Mouse (Mus musculus) 3134 (cell line): ENCODE data around the gene Fam193a.

Source experiments
- DNase-seq: peaks from one replicate; pipeline ENCODE4 v3.0.0-alpha.2; 2011; ENCODE audit warnings: low spot score; ENCODE audit not compliant: insufficient read length; ENCODE audit errors: extremely low read depth

Gene Fam193a

DNA sequence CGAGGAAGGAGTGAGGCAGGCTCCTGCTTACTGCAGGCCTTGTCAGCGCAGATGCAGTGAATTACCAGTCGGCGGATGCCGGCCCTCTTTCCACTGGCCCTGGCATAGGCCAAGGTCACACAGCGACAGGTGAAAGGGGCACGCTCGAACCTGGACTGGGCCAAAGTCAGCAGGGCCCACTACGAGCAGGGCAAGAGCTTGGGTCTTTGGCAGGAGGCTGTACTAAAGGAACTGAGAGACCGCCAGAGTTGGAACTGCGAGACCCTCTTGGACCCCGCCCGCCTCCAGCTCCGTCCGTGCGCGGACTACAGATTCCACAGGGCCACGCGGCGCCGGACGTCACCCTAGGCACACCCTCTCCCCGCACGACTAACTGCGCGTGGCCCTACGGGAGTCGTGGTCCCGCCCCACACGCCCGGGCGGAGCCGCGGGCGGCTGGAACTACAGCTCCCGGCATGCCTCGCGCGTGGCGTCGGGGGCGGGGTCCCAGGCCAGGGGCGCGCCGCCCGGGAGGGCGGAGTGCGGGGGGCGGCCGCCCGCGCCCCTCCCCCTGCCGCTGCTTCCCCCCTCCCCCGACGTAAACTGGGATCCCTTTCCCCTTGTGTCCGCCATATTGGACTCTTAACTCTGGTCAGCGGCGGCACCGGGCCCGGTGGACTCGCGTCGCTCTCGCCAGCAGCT lies at the start of gene Fam193a:
TSS of gene Fam193a (plus strand) at position 593 of the 681 bp plus-strand sequence.
- DNase-seq = peak; percentile 91

DNA sequence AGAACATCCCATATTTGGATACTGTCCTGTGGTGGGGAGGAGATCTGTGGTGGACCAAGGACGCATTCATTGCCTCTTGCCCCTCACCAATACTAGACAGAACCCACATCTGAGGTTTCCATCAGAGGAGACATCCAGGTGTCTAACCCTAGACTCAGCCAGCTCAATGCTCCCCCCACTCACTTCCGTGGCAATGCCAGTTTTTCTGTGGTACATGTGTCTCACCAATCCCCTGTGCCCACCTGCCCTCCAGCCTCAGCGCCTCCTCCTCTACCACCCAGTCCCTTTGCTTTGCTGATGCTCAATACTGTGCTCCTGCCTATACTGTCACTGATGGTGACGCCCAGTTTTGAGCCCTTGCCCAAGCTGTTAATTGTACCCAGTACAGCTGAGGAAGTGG lies 48.5 kb upstream of the Fam193a start:
- DNase-seq = no peak

DNA sequence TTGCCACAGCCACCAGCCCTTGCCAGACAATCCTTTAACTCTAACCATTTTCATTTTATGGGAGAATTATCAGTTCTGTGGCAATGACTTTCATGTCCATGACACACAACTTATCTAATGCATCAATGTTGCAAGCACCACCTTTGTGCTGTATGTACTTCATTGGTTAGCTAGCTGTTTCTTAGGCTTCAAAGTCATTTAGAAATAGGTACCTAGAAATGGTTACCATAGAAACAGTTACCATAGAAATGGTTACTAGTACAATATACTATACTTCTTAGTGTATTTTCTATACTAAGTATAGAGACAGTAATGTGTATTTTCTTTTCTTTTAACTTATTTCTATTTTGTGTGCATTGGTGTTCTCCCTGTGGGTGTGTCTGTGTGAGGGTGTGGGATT lies 44.4 kb upstream of the Fam193a start:
- DNase-seq = no peak

DNA sequence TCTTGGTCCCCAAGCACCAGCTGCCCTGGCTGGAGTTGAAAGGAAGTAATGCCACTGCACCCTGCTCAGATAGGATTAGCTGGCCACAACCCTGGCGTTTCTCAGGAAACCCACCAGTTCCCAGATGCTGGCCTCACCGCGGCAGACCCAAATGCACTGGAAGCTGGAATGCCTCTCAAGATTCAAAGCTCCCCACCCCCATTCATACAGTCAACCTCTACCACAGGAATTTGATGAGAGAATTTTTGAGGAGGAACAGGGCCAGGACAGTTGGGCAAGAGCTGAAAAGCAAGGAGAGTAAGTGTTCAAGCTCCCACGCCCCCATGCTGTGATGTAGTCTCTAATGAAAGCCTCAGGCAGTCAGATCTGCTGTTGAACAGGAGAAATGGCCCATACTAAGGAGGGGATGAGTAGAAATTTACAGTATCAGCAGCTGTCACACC lies 43.5 kb upstream of the Fam193a start:
- DNase-seq = peak; percentile 60

DNA sequence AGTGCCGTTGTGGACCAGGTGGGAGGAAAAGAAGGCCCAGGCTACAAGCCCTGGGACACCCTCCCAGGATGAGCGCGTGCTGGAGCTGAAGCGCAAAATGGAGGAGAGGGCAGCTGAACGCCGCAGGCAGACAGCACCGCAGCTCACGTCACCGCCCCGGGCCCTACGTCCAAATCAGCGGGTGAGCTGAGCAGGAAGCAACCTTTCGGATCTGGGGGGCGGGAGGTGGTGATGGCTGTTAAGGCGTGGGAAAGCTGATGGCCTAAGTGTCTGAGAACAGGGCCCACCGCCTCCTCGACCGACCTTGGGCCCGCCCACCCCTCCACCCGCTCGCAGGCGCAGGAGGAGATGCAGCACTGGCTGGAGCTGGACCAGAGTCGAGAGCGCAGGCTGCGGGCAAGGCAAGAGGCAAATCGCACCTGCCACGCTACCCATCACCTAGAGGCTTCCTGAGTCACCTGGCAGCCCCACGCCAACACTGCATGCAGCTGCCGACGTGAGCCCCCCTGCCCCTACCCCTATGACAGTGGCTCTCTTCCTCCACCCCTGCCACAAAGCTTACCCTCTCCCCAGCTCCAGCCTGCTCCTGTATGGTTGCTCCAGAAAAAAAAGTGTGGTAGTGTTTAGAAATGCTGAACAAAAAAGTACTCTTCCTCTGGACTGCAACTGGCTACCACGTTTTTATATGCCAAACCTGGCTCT lies 42.7 kb upstream of the Fam193a start:
- no peak for DNase-seq

DNA sequence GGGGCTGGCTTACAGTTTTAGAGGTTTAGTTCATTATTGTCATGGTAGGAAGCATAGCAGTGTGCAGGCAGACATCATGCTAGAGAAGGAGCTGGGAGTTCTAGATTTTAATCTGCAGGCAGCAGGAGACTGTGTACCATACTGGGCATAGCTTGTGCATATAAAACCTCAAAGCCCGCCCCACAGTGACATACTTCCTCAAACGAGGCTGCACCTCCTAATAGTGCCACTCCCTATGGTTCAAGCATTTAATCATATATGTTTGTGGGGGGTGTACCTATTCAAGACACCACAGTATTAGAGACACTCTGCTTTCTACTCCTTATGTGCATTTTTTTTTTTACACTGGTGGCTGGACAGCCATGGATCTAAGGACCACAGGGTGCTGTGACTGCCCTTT lies 39.6 kb upstream of the Fam193a start:
- DNase-seq = no peak

DNA sequence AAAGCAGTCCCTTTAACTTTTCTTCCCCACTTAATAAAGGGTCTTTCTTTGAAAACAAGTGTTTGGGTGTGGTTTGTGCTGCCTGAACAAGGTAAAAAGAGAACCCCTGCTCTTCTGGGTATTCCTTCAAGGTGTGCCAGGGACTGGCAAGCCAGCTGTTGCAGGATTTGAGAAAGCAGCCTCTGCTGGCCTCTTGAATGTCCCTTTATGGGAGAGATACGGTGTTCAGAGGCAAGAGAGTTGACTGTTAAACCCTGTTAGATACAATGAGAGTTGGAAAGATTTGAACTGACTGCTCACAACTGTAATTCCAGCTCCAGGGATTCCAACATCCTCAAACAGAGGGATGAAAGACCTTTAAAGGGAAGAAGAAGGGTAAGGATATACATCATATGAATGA lies 35.7 kb upstream of the Fam193a start:
- DNase-seq = no peak

DNA sequence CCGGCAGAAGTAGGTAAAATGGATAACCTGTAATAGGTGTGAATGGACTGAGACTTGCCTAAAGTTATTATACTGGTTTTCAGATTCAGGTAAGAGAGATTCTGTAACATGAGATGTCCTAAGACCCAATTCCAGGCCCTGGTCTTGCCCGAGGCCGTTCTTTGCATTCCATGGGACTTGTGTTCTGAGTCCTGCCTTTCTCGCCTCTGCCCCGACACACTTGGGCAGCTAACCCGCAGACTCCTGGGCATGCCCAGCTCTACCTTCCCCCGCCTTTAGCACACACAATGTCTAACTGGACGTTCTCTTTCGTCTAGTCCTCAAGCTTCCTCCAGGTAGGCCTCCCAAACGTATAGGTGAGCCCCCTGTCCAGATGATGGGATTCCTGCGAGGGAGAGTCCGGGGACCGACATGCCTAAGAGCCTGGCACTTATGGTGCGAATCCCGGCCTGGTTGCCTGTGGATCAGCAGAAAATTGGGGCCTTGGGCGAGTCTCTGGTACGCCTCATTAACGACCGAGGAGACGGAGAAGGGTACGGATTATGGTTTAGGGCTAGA lies 34.1 kb upstream of the Fam193a start:
- DNase-seq = no peak

DNA sequence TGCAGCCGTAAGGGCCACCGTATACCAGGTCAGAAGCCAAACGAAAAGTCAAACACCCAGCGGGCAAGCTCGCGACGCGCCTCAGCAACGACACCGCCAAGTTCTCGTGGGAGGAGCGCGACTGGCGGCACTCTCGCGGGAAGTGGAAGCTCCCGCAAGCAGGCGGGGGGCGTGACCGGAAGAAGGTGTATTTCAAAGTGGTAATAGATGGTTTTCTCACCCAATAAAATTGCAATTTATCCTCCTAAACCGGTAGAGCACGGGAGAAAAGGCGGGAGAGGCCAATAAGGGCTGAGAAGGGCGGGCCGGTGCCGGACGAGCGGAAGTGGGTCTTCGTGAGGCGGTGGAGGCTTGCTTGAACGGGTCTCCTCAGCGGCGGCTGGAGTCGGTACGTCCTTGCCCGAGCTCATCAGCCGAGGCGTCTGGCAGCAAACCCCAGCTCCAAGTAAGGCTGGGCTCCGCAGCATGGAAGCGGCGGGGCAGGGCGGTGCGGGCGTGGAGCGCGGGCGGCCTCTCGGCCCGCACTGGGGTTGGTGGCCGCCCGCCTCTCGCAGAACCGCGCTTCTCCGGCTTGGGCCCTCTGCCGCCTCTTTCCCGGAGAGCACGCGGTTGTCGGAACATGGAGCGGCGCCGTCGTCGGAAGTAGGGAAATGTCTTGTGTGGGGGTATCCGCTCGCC lies 33.5 kb upstream of the Fam193a start, which contains the start of gene Rnf4:
TSS of gene Rnf4 (plus strand) at position 193 of the 678 bp plus-strand sequence.
- DNase-seq = peak; percentile 95

DNA sequence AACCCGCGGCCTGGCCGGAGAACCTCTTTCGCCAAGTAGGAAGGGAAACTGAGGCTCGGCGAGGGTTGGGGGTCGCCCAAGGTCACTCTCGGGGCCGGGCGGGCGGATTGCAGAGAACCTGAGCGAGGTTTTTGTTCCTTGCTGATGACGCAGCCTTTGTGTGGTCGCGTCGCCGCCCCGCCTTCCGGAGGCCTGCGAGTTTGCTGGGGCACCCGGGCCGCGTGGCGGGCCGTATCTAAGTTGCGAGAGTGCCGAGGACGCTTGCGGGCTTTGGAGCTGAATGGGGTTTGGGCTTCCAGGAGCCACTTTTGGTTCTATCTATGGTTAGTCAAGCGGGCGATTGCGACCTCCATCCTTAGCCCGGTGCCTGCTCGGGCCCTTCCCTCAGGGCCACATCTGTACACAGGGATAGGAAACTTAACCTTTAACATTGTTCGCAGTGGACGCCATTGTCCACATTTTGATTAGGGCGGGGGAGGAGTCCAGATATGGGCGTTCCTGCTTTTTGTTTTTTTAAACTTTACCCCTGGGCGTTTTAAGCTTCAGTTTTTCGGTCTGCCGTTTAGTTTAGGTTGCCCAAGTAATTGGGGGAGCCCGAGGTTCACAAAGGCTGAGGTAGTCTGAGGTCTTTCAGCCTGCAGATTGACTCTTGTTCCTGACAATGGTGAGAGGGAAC lies 32.8 kb upstream of the Fam193a start:
- peak; percentile 78 for DNase-seq

DNA sequence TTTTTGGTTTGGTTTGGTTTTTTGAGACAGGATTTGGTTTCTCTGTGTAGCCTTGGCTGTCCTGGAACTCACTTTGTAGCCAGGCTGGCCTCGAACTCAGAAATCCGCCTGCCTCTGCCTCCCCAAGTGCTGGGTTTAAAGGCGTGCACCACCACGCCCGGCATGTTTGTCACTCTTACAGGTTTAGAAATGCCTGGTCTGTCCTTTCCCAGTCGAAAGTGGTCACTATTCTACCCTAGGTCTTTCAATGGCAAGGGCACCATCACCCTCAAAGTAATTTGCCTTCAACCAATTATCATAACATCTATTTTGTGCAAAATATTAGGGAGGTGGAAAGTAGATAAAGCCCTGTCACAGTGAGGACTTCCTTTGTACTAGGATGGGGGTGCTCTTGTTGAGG lies 29.5 kb upstream of the Fam193a start:
- no peak for DNase-seq

DNA sequence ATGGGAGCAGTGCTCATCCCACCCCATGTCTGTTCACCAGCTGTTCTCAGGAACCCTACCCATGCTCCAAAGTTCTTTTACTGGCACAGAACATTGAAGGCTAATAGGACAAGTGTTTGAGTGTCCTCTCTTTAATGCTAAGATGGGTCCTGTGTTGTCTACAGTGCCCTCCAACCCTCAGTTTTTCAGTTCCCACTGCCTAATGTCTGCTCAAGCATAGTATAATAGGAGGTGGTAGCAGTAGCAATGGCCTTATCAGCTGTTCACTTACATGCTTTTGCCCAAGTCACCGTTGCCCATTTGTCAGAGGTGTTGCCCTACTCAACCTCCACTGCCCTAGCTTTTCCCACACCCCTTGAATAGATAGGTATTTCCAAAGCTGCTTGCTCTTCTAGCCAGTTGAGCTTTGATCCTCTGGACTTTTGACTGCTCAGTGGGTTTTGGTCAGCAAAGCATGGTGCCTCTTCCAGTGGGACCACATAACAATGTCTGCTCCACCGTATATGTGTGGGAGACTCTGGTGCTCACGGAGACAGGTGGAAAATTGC lies 17.6 kb upstream of the Fam193a start:
- no peak for DNase-seq

DNA sequence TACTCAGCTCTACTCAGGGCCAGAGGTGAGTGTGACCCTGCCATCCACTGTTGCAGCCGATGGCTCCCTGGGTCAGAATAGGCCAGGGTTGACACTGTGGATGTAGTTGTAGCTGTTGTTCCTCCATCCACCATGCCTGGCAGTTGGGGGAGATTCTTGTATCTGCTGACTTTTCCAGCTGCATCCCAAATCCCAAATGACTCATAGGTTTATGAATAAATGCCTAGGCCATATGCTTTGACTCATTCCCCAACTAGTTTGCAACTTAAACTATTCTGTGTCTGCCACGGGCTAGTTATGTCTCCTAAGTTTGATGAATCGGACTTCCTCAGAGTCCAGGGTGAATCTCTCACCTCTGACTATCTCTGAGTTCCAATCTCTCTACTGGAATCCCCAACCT lies 9.5 kb upstream of the Fam193a start:
- no peak for DNase-seq

DNA sequence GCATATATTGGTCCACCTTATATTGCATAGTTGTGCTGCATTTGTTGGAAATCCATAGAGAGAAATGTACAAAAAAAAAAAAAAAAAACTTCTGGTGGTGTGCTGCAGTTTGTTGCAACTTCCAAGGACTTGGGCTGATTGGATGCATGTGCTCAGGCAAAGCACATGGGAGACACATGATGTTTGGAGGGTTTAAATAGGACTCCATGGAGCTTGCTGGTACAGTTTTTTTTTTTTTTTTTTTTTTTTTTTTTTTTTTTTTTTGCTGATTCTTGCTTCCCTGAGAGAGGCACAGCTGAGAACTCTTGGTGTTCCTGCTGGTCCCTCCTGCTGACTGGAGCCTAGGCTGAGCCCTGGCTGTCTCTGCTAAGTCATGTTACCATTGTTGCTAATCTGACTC lies 6.6 kb upstream of the Fam193a start:
- DNase-seq = no peak

DNA sequence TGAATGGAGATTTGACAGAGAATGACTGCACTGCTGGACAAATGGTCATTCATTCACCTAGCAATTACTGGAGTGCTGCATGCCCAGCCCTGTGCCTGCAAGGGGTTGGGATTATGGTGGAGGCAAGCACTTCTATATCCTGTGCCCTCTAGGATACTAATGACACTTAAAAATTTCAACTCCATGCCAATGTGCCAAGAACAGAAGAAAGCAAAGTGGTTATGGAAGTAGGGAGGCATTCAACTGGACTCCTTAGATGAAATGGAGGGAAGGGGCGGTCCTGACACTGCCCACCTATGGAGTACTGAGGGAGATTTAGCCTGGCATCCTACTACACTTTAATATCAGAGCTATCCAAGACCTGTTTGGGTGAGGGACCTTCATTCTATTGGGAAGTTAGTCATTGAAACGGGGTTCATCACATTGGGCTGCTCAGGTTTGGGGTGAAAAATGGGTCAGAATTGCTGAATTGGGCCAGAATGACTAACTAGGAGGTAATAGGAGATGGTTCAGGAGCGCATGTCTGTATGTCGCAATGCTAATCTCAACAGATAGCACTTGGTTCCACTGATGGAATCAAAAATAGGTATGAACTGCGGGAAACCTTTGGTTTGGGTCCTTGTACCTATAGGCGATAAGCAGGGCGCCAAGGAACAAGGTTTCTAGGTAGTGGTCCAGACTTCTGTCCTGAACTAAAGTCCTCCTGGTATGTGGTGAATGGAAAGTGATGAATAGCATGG lies 1.0 kb upstream of the Fam193a start:
- no peak for DNase-seq

DNA sequence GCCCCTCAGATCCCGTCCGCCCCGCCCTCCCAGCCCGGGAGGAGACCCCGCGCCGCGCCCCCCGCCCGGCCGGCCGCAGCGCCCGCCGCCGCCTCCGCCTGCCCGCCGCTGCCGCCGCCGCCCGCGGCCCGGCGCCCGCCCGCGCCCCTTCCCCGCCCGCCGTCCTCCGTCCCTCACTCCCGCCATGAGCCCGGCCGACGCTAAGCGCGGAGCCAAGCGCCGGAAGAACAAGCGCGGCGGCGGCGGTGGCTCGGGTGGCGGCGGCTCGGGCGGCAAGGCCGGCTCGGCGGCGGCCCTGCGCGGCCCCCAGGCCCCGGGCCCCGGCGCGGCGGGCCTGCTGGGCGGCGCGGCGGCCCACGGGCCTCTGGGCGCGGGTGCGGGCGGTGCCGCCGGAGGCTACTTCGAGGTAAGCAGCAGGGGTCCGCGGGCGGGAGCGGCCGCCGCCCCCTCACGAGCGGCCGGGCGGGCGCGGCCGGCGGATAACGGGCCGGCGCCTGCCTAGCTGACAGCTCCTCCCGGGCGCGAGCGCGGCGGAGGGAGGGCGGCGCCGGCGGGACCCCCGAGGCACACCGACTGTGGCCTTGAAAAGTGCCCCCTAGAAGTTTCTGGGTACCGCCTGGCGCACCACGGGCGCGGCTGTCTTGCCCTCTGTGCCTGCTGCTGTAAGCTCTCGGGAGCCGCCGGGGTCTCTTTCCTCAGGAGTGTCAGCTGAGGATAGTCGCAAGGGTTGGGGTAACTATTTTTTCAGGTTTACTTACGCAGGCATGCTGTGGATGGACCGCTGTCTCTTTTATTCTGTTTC lies 490 bp downstream of the Fam193a start:
- peak; percentile 37 for DNase-seq

DNA sequence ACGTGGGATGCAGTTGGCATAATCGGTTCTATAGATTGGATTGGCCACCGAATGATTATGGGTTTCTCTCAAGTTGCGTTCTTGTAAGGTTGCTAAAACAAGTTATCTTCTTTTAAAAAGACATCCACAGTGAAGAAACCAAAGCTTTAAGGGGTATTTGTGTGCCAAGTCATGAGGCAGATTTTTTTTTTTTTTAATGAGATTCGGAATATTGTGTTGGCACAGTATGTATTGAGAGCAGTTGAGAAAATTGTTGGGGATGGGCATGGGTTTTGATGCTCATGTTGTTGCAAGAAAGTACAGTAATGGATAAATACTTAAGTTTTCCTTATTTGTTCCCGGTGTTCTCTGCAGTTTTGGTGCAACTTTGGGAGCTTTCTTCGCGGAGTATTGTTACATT lies 1.1 kb downstream of the Fam193a start:
- DNase-seq = no peak

DNA sequence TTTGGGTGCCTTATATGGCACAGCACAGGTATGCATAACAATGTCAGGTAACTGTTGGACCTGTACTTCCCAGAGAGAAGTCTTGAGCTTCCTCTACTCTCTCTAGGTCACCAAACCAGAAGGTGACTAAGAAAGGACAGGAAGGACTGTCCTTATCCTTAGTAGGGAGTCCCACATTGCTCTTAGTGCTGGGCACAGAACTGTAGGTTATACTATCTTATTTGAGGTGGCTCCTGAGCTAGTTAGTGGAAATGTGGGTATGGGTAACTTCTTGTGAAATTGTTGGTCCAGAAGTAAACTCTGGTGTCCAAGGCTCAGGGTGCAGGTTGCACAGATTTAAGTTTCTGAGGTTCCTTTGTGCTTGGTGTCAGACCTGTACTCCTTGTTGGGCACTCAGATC lies 2.4 kb downstream of the Fam193a start:
- no peak for DNase-seq

DNA sequence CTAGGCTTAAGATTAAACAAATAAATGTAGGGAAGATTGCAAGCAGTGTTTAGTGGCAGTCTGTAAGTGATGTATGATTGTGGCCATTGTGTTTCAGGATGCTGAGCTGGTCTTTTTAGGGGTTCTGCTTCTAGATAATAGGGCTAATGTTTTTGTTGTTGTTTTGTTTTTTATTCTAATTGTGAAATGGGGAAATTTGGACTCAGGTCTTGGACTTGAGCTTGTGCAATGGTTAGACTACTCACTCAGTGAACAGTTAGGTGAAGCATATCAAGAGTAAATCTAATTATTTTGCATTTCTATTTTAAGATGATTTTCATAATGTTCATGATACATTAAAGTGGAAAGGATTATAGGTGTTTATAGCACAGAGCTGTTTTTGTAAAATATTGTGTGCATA lies 2.8 kb downstream of the Fam193a start:
- no peak for DNase-seq
